Mouse (Mus musculus) CD8-positive naive resting alpha-beta T cell, adult 2 months (primary cell): Measurements from ENCODE around the gene Agap2.

Experiments
- DNase-seq, 2 experiments: peaks; one replicate each; pipeline ENCODE4 v3.0.0; 2022; ENCODE audit warnings: low read depth in 2 of 2, low spot score in 2 of 2

Gene Agap2

DNA sequence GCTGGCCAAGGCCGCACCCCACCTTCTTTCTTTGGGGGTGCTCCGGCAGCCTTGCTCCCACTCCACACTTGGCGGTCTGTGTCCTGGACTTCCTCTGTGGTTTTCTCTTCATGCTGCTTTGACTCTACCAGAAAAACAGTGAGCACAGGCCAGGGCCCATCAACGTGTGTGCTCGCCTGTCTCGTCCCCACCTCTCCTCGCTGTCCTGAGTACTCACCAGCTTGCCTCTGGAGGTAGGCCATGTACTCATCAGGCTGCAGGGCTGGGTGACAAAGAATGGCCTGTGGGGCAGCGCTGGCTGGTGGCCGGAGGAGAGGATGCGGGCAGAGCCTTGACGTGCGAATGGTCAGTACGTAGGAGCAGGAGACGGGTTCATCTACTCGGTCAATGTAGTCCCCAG is 24.8 kb downstream of the Agap2 start:
- no peak for DNase-seq

DNA sequence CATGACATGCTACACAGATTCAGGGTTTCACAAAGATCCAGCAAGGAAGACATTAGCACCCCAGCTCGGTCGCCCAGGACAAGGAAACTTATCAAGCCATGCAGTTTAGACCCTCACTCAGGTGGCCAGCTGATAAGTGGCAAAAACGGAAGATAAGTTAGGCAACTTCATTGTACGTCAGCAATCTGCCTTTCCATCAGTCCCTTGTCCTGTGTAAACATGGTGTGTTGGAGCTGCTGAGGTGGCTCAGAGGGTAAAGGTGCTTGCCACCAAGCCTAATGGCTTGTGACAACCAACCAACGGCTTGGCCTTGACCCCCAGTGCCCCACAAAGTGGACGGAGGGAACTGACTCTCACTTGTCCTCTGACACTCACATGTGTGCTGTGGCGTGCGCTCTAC is 25.3 kb downstream of the Agap2 start:
- DNase-seq = no peak

DNA sequence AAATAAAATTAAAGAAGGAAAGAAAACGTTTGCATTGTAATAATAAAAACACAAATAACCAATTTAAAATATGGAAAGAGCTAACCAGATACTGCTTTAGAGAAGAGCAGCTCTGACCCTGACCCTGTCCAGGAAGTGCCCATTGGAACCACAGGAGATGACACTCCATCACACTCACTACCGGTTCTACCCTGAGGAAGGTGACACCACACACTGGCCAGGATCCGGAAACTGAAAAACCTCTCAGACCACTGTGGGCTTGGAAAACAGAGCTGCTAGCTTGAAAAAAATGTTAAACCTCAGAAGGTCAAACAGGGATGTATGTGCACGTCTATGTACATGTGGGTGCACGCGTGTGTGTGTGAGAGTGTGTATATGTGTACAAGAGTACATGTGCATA is 26.1 kb downstream of the Agap2 start:
- no peak for DNase-seq

DNA sequence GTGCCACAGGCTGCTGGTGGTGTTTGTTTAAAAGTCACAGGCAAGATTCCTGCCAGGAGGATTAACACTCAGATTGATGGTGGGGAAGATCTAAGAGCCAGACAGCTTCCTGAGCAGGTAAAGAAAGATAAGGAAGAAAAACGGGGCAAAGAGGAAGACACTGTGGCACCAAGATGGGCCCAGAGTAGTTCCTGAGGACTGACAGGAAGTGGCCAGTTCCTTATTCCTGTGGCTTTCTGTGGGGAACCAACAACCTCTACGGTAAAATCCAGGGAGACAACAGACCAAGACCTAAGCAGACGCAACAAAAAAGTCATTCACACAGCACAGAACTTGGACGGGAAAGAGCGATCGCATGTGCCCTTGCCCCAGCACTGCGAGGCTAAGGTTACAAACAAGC is 28.5 kb downstream of the Agap2 start:
- DNase-seq = no peak

DNA sequence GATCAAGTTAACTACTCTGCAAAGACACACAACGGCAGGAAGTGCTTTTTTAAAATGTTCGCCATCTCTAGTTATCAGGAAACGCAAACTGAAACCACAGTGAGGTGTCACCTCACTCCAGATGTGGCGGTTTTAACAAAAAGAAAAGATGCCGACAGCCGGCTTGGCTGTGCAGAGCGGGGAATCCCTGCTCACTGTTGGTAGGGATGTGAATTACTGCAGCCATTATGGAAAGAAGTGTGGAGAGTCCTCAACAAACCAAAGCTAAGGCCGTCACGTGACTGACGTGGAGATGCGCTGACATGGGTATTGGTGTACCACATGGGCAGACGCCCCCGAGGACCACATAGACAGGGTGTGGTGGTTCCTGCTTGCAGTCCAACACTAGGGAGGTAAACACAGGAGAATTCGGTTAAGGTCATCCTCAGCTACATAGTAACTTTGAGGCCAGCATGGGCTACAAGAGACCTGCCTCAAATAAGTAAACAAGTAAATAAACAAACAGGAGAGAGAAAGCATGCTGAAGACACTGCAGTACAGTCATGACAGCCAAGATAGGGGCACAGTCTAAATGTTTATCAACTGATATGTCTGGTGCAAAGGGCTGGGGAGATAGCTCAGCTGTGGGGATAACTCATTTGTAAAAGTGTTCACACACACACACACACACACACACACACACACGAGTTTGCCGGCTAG is 32.6 kb downstream of the Agap2 start:
- DNase-seq = peak in 1 of 2 experiments; percentile 35

DNA sequence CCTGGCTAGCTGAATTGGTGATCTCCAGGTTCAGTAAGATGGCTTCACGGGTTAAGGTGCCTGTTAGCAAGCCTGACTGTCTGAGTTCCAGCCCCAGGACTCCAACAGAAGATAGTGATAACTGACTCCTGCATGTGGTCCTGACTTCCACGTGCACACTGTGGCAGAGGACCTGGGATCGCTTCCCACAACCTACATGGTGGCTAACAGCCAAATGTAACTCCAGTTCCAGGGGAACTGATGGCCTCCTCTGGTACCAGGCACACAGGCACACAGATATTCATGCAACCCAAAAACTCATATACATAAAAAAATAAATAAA is 33.1 kb downstream of the Agap2 start:
- DNase-seq = no peak

DNA sequence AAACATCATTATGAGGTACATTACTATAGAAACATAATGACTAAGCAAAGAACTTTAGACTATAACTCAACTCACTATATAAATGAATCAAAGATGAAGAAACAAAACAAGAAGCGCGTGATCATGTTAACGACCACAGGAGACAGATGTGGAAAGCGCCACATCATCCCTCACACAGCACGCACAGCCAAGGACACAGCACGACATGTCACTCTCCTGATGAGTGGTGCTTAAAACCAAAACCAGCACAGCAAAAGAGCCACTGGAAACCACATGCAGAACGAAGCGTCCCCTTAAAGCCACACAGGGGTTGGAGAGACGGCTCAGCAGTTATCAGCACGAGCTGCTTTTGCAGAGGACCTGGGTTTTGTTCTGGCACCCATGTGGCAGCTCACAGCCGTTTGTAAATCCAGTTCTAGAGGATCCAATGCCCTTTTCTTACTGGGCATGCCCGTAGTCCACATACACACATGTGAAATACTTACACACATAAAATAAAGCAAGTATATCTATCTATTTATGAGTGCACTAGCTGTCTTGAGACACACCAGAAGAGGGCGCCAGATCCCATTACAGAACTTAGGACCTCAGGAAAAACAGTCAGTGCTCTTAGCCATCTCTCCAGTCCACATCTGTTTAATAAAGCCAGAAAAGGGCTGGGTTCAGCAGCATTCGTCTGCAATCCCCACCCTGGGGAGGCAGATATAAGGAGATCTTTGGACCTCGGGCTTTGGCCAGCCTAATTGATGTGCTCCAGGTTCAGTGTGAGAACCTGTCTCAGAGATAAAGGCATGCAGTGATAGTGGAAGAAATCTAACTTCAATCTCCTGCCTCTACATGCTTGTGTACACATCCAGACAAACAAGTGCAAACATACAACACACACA is 36.2 kb downstream of the Agap2 start:
- DNase-seq = no peak

DNA sequence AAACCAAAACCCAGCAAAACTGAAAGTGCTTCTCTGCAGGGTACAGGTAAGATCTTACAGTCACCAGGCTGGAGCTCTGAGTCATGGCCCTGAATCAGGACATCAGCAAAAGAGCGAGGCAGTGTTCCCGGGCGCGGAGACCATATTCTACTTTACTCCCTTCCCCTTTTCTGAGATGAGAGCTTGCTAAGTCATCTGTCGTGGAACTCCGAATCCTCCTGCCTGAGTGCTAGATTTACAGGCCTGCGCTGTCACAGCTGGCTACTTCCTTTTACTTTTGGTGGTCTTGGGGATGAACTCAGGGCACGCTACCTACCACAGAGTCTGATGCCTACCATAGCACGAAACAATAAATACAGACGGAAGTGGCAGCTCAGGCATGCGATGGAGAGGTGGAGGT is 39.3 kb downstream of the Agap2 start:
- no peak for DNase-seq

DNA sequence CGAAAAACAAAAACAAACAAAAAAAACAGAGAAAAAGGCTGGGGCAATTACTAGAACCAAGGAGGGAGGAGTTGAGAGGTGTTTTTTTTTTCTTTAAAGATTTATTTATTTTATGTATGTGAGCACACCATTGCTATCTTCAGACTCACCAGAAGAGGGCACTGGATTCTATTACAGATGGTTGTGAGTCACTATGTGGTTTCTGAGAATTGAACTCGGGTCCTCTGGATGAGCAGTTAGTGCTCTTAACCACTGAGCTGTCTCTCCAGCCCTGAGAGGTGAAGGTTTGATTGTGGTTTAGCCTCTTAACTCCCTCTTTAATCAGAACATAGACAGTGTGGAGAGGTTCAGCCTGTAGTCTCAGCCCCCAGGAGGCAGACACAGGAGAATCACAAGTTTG is 40.0 kb downstream of the Agap2 start:
- DNase-seq = no peak

DNA sequence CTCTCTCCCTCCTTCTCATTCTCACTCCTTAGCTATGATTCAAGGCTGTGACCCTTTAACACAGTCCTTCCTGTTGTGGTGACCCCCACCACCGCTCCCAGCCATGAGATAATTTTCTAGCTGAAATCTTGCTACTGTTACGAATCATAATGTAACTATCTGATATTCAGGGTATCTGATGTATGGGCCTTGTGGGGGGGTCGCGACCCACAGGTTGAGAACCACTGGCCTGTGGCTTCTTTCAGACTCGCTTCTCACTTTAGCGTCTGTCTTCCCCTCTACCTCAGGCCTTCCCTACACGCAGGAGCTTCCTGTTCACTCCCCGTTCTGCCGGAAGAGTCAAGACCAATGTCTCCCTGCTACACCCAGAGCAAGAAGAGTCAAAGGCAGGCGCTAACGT is 43.4 kb downstream of the Agap2 start:
- DNase-seq = no peak

DNA sequence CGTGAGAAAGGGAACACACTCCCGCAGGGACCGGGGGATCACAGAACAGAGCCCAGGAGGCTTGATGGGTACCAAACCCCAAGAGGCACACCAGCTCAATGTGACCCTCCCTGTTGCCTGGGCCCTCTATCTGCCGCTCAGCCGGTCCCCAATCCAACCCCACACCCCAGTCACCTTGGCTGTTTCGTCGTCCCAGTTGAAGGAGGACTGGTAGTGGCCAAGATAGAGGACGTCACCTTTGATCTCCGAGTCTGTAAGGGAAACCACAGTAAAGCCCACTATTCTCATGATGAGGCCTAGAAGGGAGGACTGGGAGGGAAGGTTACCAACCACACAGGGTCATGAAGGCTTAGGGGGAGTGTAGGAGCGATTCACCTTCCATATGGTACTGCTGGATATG is 44.1 kb downstream of the Agap2 start:
- DNase-seq = no peak

DNA sequence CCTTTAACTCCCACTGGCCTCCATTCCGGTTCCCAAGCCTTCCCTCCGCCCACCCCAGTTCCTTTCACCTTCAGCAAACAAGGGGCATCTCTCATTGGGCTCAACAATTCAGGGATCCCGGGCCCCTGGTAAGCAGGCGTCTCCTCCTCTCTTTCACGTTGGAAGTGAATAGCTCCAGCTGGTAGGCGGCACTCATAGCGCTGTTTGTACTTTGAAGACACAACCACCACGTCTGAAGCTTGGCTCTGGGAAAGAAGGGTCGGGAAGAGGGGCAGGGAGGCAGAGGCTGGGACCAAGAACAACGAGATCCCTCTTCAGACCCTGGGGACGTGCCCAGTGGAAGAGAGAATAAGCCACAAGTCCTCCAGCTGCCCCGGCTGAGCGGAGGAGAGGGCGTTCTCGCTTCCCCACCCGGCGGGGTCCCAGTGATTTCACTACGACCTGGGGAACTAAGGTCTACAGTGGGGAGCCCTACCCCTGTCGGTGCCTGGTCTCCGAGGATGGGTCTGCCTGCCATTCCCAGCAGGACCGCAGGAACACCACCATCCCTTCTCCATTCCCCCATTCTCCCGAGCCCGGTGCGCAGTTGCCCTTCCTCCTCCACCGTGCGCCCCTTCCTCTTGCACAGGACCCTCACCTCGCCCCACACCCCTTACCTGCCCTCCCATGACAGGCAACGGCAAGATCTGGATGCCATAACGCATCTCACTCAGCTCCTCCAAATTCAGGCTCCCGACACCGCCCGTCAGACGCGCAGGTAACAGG is 45.4 kb downstream of the Agap2 start:
- no peak for DNase-seq

DNA sequence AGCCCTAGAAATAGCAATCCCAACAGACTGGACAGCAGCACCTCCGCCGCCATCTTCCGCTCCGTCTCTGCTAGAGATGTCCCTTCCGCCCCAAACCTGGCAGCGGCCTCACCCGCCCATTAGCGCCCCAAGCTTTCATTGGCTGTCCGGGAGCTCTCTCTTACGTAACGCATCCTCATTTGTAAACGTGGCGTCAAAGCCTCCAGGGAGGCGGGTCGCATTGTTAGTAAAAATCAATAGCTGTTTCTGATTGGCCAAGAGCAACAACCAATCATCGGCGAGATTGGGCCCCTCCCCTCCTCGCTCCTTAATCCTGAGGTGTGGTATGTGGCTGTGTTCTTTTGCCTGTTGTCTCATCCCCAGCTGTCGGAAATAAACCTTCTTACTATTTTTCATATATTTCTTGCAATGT is 46.0 kb downstream of the Agap2 start, which contains the start of gene Os9:
Gene Os9 (minus strand): TSS at position 66 of the 412 bp plus-strand sequence.
- peak; percentile 91 to 93 for DNase-seq

DNA sequence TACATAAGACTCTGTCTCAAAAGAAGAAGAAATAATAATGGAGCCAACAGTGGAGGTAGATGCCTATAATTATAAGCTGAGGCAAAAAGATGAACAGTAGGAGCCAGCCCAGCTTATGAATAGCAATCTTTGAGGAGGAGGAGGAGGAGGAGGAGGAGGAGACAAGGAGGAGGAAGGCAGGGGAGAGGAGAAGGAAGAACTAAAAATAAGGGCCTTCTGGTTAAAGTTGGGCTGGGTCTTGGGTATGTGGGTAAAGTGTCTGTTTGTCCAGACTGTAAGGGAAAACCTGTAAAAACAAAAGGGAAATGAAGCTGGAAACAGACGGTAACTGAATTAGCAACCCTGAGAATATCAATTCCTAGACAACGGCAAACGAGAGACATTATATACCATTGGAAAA is 46.9 kb downstream of the Agap2 start:
- no peak for DNase-seq

DNA sequence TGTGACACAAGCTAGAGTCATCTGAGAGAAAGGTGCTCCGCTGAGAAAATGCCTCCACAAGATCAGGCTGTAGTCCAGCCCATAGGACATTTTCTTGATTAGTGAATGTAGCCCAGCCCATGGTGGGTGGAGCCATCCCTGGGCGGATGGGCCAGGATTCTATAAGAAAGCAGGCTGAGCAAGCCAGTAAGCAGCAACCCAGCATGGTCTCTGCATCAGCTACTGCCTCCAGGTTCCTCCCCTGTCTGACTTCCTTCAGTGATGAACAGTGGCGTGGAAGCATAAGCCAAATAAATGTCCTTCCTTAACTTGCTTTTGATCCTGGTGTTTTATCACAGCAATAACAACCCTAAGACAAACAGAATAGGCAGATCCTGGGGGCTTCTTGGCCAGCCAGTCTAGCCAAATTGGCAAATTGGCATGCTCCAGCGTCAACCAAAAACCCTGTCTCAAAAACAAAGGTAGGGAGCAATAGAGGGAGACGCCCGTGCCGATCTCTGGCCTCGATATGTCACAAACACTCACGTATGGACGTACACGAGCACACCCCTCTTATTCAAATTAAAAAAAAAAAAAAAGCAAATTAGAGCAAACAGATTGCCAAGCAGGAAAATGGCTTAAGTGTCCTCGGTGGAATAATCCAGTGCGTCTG is 47.8 kb downstream of the Agap2 start:
- no peak for DNase-seq

DNA sequence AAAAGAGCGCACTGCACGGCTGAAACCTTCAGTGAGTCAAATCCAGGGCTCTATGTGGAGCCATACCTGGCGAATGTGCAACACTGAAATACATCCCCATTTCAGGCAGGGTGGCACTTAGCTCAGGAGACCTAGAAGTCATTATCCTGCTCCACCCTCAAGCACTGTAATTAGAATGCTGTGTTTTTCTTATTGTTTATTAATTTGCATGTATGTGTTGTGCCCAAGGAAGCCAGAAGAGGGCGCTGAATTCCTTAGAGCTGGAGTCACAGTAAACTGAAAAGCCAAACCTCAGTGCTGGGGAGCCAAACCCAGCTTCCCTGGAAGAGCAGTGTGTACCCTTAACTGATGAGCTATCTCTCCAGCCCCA is 48.3 kb downstream of the Agap2 start:
- DNase-seq = peak; percentile 68 to 81

DNA sequence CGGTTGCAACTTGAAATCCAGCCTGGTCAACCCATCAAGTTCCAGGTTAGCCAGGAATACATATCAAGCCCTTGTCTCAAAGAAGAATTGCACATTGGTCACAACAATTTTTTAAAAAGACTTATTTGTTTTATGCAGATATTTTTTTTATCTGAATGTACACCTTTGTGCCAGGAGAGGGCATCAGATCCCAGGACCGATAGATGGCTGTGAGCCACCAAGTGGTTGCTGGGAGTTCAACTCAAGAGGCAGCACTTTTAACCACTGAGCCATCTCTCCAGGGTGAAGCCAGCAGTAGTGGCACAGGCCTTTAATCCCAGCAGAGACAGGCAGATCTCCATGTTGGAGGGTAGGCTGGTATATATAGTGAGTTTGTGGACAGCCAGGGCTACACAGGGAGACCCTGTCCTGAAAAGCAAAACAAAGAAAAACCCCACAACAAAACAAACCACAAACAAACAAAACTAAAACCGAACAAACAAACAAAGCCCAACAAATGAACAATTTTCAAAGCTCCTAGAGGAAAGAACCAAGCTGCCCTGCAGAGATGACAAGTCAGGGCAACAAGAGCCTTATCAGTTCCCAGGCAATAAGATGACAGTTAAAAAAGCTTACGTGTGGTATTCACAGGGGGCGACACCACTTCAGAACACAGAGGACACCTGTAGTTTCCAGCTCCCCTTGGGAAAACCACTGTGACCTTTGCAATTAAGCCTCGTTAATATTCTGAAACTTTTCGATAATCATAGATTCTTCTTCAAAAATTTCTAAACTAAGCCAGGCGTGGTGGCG is 50.3 kb downstream of the Agap2 start:
- peak; percentile 61 to 71 for DNase-seq

DNA sequence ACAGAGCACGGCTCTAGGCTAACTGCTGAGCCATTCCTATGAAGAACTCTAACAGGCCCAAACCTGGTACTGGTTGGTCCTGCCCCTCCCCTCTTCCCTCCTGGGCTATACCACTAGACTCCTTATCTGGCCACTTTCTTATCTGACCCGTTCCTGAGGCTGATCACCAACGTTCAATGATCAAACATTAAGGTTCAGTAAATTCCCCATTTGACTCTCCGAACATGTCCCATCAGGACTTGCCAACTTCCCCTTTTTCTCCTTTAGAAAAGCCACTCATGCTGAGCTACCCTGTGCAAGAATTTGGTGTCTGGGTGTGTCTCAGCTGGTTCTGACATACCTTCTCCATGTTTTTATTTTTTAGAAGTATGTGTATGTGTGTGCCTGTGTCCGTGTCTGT is 51.5 kb downstream of the Agap2 start:
- no peak for DNase-seq

DNA sequence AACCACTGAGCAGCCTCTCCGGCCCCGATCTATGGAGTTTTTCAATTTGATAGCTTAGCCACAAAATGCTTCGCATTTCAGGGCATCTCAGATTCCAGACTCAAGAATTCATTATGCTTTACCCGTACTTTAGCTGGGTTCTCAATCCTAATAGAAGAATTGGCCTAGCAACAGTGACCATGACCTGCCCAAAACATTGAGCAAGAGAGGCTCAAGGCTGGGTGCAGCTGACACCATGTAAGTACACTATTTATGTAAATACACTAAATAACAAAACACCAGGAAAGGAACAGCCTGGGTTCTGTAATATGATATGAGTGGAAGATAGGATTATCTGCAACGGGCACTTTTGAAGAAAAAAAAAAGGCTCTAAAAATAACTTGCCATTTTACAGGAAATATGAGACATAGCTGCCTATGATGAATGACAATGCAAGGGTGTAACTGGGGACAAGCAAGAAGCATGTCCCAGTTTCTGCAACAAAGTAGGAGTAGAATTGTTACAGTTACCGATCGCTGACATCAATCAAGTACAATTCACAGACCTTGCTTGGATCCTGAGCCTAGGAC is 52.7 kb downstream of the Agap2 start:
- DNase-seq = no peak

DNA sequence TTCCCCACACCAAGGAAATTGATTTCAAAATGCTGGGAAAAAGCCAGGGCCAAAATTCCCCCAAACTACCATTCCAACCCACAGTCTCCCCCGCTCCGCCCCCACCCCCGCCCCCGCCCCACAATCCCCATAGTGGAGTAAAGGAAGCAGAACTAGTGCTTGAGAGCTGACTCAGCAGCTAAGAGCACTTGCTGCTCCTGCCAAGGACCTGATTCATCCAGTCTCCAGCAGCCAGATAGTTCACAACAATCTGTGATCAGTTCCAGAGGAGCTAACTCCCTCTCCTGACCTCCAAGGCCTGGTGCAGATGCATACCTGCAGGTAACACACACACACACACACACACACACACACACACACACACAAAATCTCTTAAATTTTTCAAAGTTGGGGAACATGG is 54.3 kb downstream of the Agap2 start:
- DNase-seq = no peak
